Mouse (Mus musculus): ENCODE results near the gene Rasal1. TPM values are rescaled to one million over a fixed set of nuclear protein-coding genes. Genes with fewer than 3 reads are reported as not detected.
A peak's percentile ranks its signal among the peaks of the same experiment; 100 is the strongest.

Gene Rasal1
- polyA plus RNA-seq, 1 experiment from 2014 or later, result 1.9 TPM

DNA sequence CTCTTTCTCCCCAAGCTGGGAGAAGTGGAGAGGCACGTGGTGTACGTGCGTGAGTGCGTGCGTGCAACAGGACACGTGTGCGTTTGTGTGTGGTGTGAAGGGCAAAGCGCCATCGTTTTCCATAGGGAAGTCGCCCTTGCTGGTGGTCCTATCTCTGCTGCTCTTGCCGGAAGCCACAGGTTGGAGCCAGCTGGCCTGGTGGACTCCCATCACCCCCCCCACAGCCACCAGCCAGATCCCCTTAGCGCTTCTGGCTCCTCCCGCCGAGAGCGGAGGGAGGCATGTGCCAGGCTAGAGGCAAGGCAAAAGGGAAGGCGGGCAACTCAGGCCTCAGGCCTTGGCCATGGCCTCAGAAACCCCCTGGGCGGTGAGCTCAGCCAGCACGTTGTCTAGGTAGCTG, 32.3 kb downstream of the Rasal1 start:
- Histone ChIP-seq H3K27me3 (replicated peaks; ENCODE audit: control insufficient read depth, insufficient read depth, low read length) (peaks cover 3% of the 10 kb centered on the region; the same call in 1 of the 2 replicates), H3K9ac (ENCODE audit: low read depth, low read length) (no peak overlapping the region), H3K36me3 (ENCODE audit: control insufficient read depth, insufficient read depth, low read length) (peaks cover 12% of the 10 kb centered on the region), H3K4me2 (ENCODE audit: low read length) (no peak overlapping the region), H3K4me3 (ENCODE audit: low read length) (no peak overlapping the region), H3K4me1 (ENCODE audit: control insufficient read depth, insufficient read depth, low read depth, low read length) (peaks cover 15% of the 10 kb centered on the region), H3K27ac (ENCODE audit: low read depth, low read length) (peak overlapping the region; percentile 76), H3K9me3 (ENCODE audit: control insufficient read depth, low read length) (no peaks in the 10 kb centered on the region)
- WGBS, result 71% methylated on average over 18 of the region's 18 CpGs
- no peak for ATAC-seq

DNA sequence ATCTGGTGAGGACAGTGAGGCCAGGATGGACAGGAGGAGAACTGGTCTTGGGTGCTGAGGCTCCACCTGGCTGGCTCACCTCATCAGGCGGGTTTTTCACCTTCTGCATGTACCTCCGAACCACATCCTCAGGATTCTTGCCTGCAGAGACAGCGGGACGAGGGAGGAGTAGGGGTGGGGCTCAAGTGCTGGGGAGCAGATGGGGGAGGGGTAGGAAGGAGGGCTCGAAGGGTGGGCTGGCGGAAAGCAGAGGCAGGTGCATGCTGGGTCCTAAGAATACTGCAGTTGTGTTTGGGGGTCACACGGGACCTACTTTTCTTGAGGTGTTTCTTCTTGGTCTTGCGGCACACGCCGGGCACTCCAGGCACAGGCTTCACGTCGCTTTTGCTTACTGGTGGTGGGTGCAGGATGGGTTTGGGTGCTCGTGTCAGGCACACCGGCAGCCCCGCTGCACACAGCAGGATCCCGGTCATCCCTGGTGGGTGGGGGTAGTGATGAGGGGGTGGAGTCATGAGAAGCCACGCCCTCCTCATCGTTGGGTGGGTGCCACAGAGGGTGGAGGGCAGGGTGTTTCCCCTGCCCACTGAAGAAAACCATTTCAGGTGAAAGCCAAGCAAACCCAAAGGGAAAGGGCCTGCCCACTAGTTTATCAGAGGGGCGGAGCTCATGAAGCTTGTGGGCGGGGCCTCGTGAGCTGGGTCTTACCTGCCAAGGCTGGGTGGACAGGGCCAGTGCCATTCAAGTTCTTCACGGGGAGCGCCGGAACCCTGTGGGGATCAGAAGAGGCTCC, 34.6 kb downstream of the Rasal1 start:
- Histone ChIP-seq H3K36me3 (ENCODE audit: control insufficient read depth, insufficient read depth, low read length) (peaks cover 12% of the 10 kb centered on the region), H3K4me3 (ENCODE audit: low read length) (no peak overlapping the region), H3K9ac (ENCODE audit: low read depth, low read length) (no peak overlapping the region), H3K4me2 (ENCODE audit: low read length) (no peak overlapping the region), H3K27ac (ENCODE audit: low read depth, low read length) (no peak overlapping the region), H3K4me1 (ENCODE audit: control insufficient read depth, insufficient read depth, low read depth, low read length) (peaks cover 15% of the 10 kb centered on the region), H3K9me3 (ENCODE audit: control insufficient read depth, low read length) (no peaks in the 10 kb centered on the region), H3K27me3 (replicated peaks; ENCODE audit: control insufficient read depth, insufficient read depth, low read length) (peaks cover 3% of the 10 kb centered on the region; the same call in 1 of the 2 replicates)
- WGBS, result 15% methylated on average over 24 of the region's 24 CpGs
- no peak for ATAC-seq

DNA sequence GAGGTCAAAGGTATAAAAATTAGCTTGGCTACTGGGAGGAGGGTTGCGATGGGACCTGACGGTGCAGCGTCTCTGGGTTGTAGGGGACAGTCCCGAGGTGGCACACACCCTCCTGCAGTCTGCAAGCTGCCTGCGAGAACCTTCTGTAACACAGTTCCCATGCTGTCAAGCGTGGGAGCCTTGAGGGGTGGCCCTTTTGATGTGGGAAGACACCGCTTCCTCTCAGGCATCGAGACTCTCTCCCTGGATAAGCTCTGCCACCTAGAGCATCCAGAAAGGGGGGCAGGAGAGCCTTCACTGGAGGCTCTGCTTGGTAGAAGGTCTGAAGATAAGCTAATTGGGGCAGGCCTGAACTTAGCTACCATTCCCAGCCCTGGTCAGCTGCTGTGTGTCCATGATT, 37.1 kb downstream of the Rasal1 start:
- WGBS, result 75% methylated on average over 8 of the region's 8 CpGs
- no peak for ATAC-seq
- peaks cover 13% of the 10 kb centered on the region for H3K36me3 ChIP-seq (ENCODE audit: control insufficient read depth, insufficient read depth, low read length)

DNA sequence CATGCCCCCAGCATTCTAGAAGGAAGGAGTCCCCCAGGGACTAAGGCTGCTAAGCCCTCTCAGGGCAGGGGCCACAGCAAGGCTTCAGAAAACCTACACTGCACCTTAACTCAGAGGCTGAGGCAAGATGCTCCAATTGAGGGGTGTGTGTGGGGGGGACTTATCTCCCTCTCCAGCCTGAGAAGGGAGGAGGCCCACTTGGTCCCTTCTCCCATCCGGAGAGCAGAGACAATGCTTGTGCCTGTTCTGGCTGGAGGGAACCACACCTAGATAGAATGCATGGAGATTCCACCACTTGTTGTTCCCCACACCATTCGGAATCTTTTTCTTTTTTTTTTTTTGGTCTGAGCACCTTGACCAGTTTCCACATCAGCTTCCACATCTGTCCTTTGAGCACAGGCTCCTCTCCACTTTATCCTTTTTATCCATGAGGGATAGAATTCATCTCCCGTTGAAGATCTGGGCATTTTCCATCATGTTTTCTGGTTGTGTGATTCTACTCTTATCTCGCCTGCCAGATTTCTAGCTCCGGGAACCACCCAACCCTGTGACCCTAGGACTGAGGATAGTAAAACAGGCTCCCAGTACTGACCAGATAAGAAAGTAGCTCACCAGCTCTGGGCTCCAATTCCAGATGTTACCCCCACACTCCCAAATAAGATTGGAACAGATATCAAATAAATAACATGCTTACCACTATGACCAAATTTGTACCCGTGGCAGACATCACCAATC, 38.3 kb downstream of the Rasal1 start:
- WGBS, result 89% methylated on average over 6 of the region's 6 CpGs
- Histone ChIP-seq H3K4me1 (ENCODE audit: control insufficient read depth, insufficient read depth, low read depth, low read length) (no peaks in the 10 kb centered on the region), H3K27me3 (replicated peaks; ENCODE audit: control insufficient read depth, insufficient read depth, low read length) (peaks cover 3% of the 10 kb centered on the region; the same call in 1 of the 2 replicates), H3K4me2 (ENCODE audit: low read length) (no peak overlapping the region), H3K36me3 (ENCODE audit: control insufficient read depth, insufficient read depth, low read length) (peaks cover 16% of the 10 kb centered on the region), H3K4me3 (ENCODE audit: low read length) (no peak overlapping the region), H3K9ac (ENCODE audit: low read depth, low read length) (no peak overlapping the region), H3K9me3 (ENCODE audit: control insufficient read depth, low read length) (no peaks in the 10 kb centered on the region), H3K27ac (ENCODE audit: low read depth, low read length) (no peak overlapping the region)
- ATAC-seq, result no peak

More for the DNA sequence above, 37.1 kb downstream of the Rasal1 start:
- Histone ChIP-seq H3K27ac (ENCODE audit: low read depth, low read length) (no peak overlapping the region), H3K9me3 (ENCODE audit: control insufficient read depth, low read length) (no peaks in the 10 kb centered on the region), H3K4me3 (ENCODE audit: low read length) (no peak overlapping the region), H3K4me2 (ENCODE audit: low read length) (no peak overlapping the region), H3K4me1 (ENCODE audit: control insufficient read depth, insufficient read depth, low read depth, low read length) (peaks cover 4% of the 10 kb centered on the region), H3K9ac (ENCODE audit: low read depth, low read length) (no peak overlapping the region), H3K27me3 (replicated peaks; ENCODE audit: control insufficient read depth, insufficient read depth, low read length) (peaks cover 3% of the 10 kb centered on the region; the same call in 1 of the 2 replicates)

DNA sequence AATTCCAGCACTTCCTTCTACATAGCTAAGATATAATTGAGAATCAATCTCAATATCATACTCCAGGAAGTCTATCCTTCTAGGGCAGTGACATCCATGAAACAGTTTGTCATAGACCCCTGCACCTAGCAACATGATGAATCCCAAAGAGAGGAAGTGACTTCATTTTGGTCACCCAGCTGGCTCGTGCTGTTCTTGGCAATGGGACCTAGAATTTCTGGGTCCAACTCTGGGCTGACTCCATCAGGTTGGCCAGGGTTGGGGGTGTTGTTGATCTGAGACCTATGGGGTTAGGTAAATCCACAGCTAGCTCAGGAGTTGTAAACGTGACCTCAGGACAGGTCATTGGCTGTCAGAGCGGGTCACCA, 38.9 kb downstream of the Rasal1 start:
- no peak overlapping the region for H3K27ac ChIP-seq (ENCODE audit: low read depth, low read length)
- peaks cover 20% of the 10 kb centered on the region for H3K36me3 ChIP-seq (ENCODE audit: control insufficient read depth, insufficient read depth, low read length)
- no peak overlapping the region for H3K4me2 ChIP-seq (ENCODE audit: low read length)
- no peaks in the 10 kb centered on the region for H3K4me1 ChIP-seq (ENCODE audit: control insufficient read depth, insufficient read depth, low read depth, low read length)
- H3K9ac ChIP-seq (ENCODE audit: low read depth, low read length), result no peak overlapping the region
- no peak for ATAC-seq
- no peaks in the 10 kb centered on the region for H3K9me3 ChIP-seq (ENCODE audit: control insufficient read depth, low read length)
- H3K27me3 ChIP-seq (replicated peaks; ENCODE audit: control insufficient read depth, insufficient read depth, low read length), result peaks cover 3% of the 10 kb centered on the region; the same call in 1 of the 2 replicates
- H3K4me3 ChIP-seq (ENCODE audit: low read length), result no peak overlapping the region
- 92% methylated on average over 3 of the region's 3 CpGs for WGBS

DNA sequence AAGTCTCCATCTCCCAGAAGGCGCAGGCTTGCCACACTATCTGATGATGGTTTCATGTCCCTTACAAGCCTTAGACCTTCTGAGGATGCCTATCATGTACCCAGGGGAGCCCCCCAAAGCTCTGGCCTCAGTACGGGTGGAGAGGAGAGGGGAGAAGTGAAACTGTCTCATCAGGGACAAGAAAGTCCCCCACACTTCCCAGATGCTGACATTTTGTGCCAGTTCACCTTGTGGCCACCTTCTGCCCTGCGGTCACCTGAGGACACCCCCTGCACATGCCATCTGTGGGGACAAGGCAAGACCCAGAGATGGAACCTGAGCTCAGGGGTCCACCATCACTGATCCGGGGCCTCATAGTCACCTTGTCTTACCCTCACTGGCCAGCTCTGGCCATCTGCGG, 39.3 kb downstream of the Rasal1 start:
- H3K27ac ChIP-seq (ENCODE audit: low read depth, low read length), result no peak overlapping the region
- H3K4me2 ChIP-seq (ENCODE audit: low read length), result no peak overlapping the region
- WGBS, result 94% methylated on average over 5 of the region's 5 CpGs
- no peak overlapping the region for H3K9ac ChIP-seq (ENCODE audit: low read depth, low read length)
- peaks cover 3% of the 10 kb centered on the region; the same call in 1 of the 2 replicates for H3K27me3 ChIP-seq (replicated peaks; ENCODE audit: control insufficient read depth, insufficient read depth, low read length)
- no peaks in the 10 kb centered on the region for H3K9me3 ChIP-seq (ENCODE audit: control insufficient read depth, low read length)
- no peak for ATAC-seq
- H3K4me3 ChIP-seq (ENCODE audit: low read length), result no peak overlapping the region
- no peaks in the 10 kb centered on the region for H3K4me1 ChIP-seq (ENCODE audit: control insufficient read depth, insufficient read depth, low read depth, low read length)
- peaks cover 15% of the 10 kb centered on the region for H3K36me3 ChIP-seq (ENCODE audit: control insufficient read depth, insufficient read depth, low read length)

DNA sequence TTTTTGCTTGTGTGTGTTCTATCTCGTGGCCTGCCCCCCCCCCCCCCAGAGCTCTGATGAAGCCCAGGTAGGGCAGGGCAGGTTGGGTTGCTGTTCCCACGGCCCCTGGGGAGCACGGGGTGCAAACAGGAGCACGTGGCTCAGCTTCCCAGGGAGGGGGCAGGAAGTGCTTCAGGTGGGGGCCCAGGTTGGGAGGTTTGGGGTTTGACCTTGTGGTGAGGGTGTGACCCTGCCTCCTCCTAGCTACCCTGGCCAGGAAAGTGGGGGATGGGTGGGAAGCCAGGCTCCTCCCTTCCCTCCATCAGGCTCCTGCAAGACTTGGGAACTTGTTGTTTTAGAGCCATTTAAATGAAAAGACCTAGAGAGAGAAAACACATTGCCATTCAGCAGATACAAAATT, 39.8 kb downstream of the Rasal1 start:
- Histone ChIP-seq H3K27ac (ENCODE audit: low read depth, low read length) (no peak overlapping the region), H3K36me3 (ENCODE audit: control insufficient read depth, insufficient read depth, low read length) (peaks cover 15% of the 10 kb centered on the region), H3K27me3 (replicated peaks; ENCODE audit: control insufficient read depth, insufficient read depth, low read length) (peaks cover under 1% of the 10 kb centered on the region; the same call in 1 of the 2 replicates)

DNA sequence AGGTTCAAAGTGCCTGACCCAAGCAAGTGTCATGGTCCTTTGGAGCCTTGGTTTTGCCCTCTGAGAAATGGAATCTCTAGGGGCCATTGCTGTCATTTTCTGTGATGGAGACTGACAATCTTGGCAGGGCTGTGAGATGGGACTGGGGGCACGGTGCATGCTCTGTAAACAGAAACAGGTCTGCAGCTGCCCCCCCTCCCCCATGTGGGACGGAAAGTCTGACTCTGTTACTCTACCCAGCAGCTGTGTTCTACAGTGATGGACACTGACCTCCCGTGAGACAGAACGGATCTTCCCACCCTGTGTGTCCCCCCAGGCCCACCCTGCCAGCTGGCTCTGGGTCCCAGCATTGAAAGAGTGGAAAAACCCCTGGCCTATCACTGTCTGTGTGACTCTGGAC, 41.8 kb downstream of the Rasal1 start:
- Histone ChIP-seq H3K27ac (ENCODE audit: low read depth, low read length) (no peak overlapping the region), H3K4me3 (ENCODE audit: low read length) (no peak overlapping the region), H3K4me1 (ENCODE audit: control insufficient read depth, insufficient read depth, low read depth, low read length) (peaks cover 5% of the 10 kb centered on the region; the same call in 1 of the 2 replicates), H3K4me2 (ENCODE audit: low read length) (no peak overlapping the region), H3K9me3 (ENCODE audit: control insufficient read depth, low read length) (no peaks in the 10 kb centered on the region), H3K36me3 (ENCODE audit: control insufficient read depth, insufficient read depth, low read length) (peaks cover 18% of the 10 kb centered on the region), H3K9ac (ENCODE audit: low read depth, low read length) (no peak overlapping the region; the same call in 1 of the 2 replicates), H3K27me3 (replicated peaks; ENCODE audit: control insufficient read depth, insufficient read depth, low read length) (peaks cover 16% of the 10 kb centered on the region)
- ATAC-seq, result no peak
- 50% methylated on average over 4 of the region's 4 CpGs for WGBS

More for the DNA sequence above, 39.8 kb downstream of the Rasal1 start:
- ATAC-seq, result no peak
- Histone ChIP-seq H3K4me2 (ENCODE audit: low read length) (no peak overlapping the region), H3K9me3 (ENCODE audit: control insufficient read depth, low read length) (no peaks in the 10 kb centered on the region), H3K4me1 (ENCODE audit: control insufficient read depth, insufficient read depth, low read depth, low read length) (no peaks in the 10 kb centered on the region), H3K9ac (ENCODE audit: low read depth, low read length) (no peak overlapping the region), H3K4me3 (ENCODE audit: low read length) (no peak overlapping the region)
- WGBS, result 37% methylated on average over 4 of the region's 4 CpGs

DNA sequence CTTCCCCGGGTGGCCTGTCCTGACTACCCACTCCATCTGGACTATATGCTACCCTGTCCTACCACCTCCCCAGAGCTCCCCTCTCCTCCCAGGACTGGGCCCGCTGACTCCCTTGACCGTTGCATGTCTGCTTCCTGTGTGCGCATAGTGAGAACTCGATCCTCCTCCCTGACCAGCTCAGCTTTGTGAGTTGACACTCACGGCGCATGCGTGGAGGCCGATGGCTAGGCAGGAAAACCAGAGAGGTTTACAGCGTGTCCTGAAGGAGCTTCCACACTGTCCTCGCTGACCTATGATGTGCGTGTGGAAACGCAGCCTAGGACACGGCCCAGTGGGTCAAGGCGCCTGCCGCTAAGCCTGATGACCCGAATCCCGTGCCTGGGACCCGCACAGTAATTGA, 43.4 kb downstream of the Rasal1 start:
- no peak for ATAC-seq
- Histone ChIP-seq H3K27me3 (replicated peaks; ENCODE audit: control insufficient read depth, insufficient read depth, low read length) (peaks cover 21% of the 10 kb centered on the region), H3K36me3 (ENCODE audit: control insufficient read depth, insufficient read depth, low read length) (peaks cover 14% of the 10 kb centered on the region)

More for the DNA sequence above, 43.4 kb downstream of the Rasal1 start:
- H3K9me3 ChIP-seq (ENCODE audit: control insufficient read depth, low read length), result no peaks in the 10 kb centered on the region
- H3K27ac ChIP-seq (ENCODE audit: low read depth, low read length), result no peak overlapping the region
- no peak overlapping the region for H3K4me2 ChIP-seq (ENCODE audit: low read length)
- H3K4me1 ChIP-seq (ENCODE audit: control insufficient read depth, insufficient read depth, low read depth, low read length), result peaks cover 6% of the 10 kb centered on the region; the same call in 1 of the 2 replicates
- no peak overlapping the region for H3K9ac ChIP-seq (ENCODE audit: low read depth, low read length)
- WGBS, result 77% methylated on average over 19 of the region's 19 CpGs
- H3K4me3 ChIP-seq (ENCODE audit: low read length), result no peak overlapping the region

Data from hindbrain, embryonic 16.5 days (tissue).